Mouse (Mus musculus) gastrocnemius, adult 8-10 months (tissue): Measurements from ENCODE around the gene Hist1h3i. TPM values are rescaled to one million over a fixed set of nuclear protein-coding genes. Genes with fewer than 3 reads are reported as not detected.
"Not testable (repeated sequence)": the region's sequence is repeated elsewhere in the genome, so short reads cannot be mapped to it uniquely, and the experiment has no call there.

ENCODE experiments used
- DNase-seq, 2 experiments: peaks; one replicate each; pipeline ENCODE4 v3.0.0; 2022; ENCODE audit warnings: low spot score in 2 of 2
- microRNA-seq: library from miRNA; unstranded; fragments of <30 nt; microRNA quantifications from one replicate; pipeline ENCODE4 v1.2.0, GENCODE M21; 2022
- total RNA-seq, 4 experiments: library from RNA; stranded (reverse); gene quantifications; 2 replicates each; pipeline ENCODE4 v1.2.4; 2022

Gene Hist1h3i
- total RNA-seq, 4 experiments from 2014 or later: 9.4 to 19.6 (median 16.7) TPM

GRCm38 (mm10) chr13:21734906-21735767, 48.0 kb downstream of the Hist1h3i start, which contains the start of gene Hist1h4j:
Hist1h4j (plus strand) TSS chr13:21735064.
- not testable (repeated sequence) for DNase-seq

- peak in 1 of 2 experiments; percentile 39 for DNase-seq
Observed at GRCm38 (mm10) chr13:21734010-21734905, 48.9 kb downstream of the Hist1h3i start.

DNA sequence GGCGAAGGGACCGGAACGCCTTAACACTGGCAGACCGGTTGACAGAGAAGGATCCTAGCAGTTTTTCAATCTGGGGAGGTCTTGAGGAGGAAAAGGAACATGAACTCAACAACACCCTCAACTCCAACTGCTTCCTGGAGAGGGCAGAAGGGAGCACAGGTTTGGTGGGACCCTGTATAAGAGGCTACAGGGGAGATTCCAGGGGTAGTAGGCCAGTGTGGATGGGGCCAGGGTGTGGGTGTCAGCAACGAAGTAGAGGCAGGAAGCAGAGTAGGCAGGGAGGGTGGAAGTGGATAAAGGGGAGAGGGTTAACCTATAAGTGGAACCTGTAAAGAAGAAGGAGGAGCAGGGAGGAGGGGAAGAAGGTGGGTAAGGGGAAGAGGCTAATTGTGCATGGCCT, 49.7 kb downstream of the Hist1h3i start:
- DNase-seq: no peak

Small RNA genes lying within 50 kb of the gene (microRNA-seq; reads per million reads assigned to microRNA genes)
- gene Gm19658: not detected
- gene Gm44346: not detected
- not detected for gene Gm44454
- gene Gm44466: not detected

Other genes with a start within 250 kb of the Hist1h3i start
- not detected for gene Olfr1366, start 240.6 kb downstream of the Hist1h3i start, total RNA-seq
- not detected for gene Olfr1535, start 223.5 kb downstream of the Hist1h3i start, total RNA-seq
- gene Olfr1364, start 201.6 kb downstream of the Hist1h3i start, total RNA-seq: not detected
- gene Olfr1362, start 169.3 kb downstream of the Hist1h3i start, total RNA-seq: not detected
- gene Olfr11, start 140.9 kb downstream of the Hist1h3i start, total RNA-seq: not detected
- gene Olfr1361, start 120.0 kb downstream of the Hist1h3i start, total RNA-seq: not detected
- gene Olfr1360, start 106.0 kb downstream of the Hist1h3i start, total RNA-seq: not detected
- gene Olfr1359, start 85.3 kb downstream of the Hist1h3i start, total RNA-seq: not detected
- gene Hist1h2bl, start 67.2 kb downstream of the Hist1h3i start, total RNA-seq: 1 to 10 TPM in 3 of 4 experiments, under 1 TPM in 1; 0.99 to 6.6 (median 3.4) TPM
- 1 to 10 TPM in 3 of 4 experiments, not detected in 1; 1.8 to 3.3 (median 2.6) TPM for gene Hist1h2ai, start 66.9 kb downstream of the Hist1h3i start, total RNA-seq
- not detected for gene Hist1h3h, start 65.7 kb downstream of the Hist1h3i start, total RNA-seq
- not detected for gene Hist1h2bm, start 61.3 kb downstream of the Hist1h3i start, total RNA-seq
- gene Hist1h4j, start 48.3 kb downstream of the Hist1h3i start, total RNA-seq: 1 to 10 TPM in 1 of 4 experiments, under 1 TPM in 2, not detected in 1; 0.67 to 1.6 (median 0.90) TPM
- 10 to 100 TPM in 1 of 4 experiments, 1 to 10 TPM in 3; 5.0 to 10.8 (median 6.7) TPM for gene Hist1h4k, start 32.9 kb downstream of the Hist1h3i start, total RNA-seq
- gene Hist1h2ak, start 29.5 kb downstream of the Hist1h3i start, total RNA-seq: not detected
- 1 to 10 TPM in 2 of 4 experiments, not detected in 2; 1.5 to 1.8 TPM for gene Hist1h2bn, start 29.2 kb downstream of the Hist1h3i start, total RNA-seq
- 1 to 10 TPM in 1 of 4 experiments, under 1 TPM in 2, not detected in 1; 0.40 to 1.2 (median 0.70) TPM for gene Hist1h1b, start 2.7 kb downstream of the Hist1h3i start, total RNA-seq
- gene Hist1h2an, start 3.8 kb upstream of the Hist1h3i start, total RNA-seq: not detected
- gene Hist1h2bp, start 4.1 kb upstream of the Hist1h3i start, total RNA-seq: 1 to 10 TPM in 1 of 4 experiments, under 1 TPM in 1, not detected in 2; 0.73 to 2.1 TPM
- 10 to 100 TPM; 13.3 to 26.7 (median 21.1) TPM for gene Hist1h2bq, start 26.8 kb upstream of the Hist1h3i start, total RNA-seq
- gene Hist1h2ao, start 27.1 kb upstream of the Hist1h3i start, total RNA-seq: 1 to 10 TPM in 1 of 4 experiments, not detected in 3; 3.4 TPM
- 10 to 100 TPM; 49.7 to 72.4 (median 56.2) TPM for gene Hist1h4m, start 28.4 kb upstream of the Hist1h3i start, total RNA-seq
- gene Hist1h4n, start 48.8 kb upstream of the Hist1h3i start, total RNA-seq: 10 to 100 TPM in 1 of 4 experiments, 1 to 10 TPM in 1, not detected in 2; 9.2 to 18.0 TPM
- gene Hist1h2ap, start 50.1 kb upstream of the Hist1h3i start, total RNA-seq: 1 to 10 TPM in 2 of 4 experiments, not detected in 2; 1.4 to 2.6 TPM
- gene Hist1h2br, start 50.4 kb upstream of the Hist1h3i start, total RNA-seq: 10 to 100 TPM; 13.3 to 26.6 (median 21.0) TPM
- gene Zfp184, start 161.7 kb upstream of the Hist1h3i start, total RNA-seq: 1 to 10 TPM in 1 of 4 experiments, under 1 TPM in 3; 0.48 to 1.4 (median 0.80) TPM
- not detected for gene Pom121l2, start 197.8 kb upstream of the Hist1h3i start, total RNA-seq
- not detected for gene Prss16, start 226.4 kb upstream of the Hist1h3i start, total RNA-seq